Mouse (Mus musculus) limb, embryonic 12.5 days (tissue): Measurements from ENCODE around the gene Ptprz1. TPM values are rescaled to one million over a fixed set of nuclear protein-coding genes. Genes with fewer than 3 reads are reported as not detected.
A peak's percentile ranks its signal among the peaks of the same experiment; 100 is the strongest.
"Not testable (repeated sequence)": the region's sequence is repeated elsewhere in the genome, so short reads cannot be mapped to it uniquely, and the experiment has no call there.

Experiments
- ATAC-seq: fragments of 200-750 bp; cut with Nextera tagmentation; 2 replicates; pipeline ENCODE4 v1.8.0; 2017; ENCODE audit warnings: low read depth, moderate TSS enrichment; ENCODE audit not compliant: insufficient number of reproducible peaks, insufficient read depth, low FRiP score, low TSS enrichment
- H3K27ac ChIP-seq: fragments of 300-500 bp; sonication (generic); 2 replicates; pipeline ENCODE4 v1.5.1; 2016; ENCODE audit warnings: mild to moderate bottlenecking, moderate library complexity
- H3K27me3 ChIP-seq: fragments of 300-500 bp; sonication (generic); 2 replicates; pipeline ENCODE4 v1.6.1; 2016; ENCODE audit warnings: mild to moderate bottlenecking, moderate library complexity
- H3K36me3 ChIP-seq: fragments of 300-500 bp; sonication (generic); 2 replicates; pipeline ENCODE4 v1.6.1; 2016; ENCODE audit warnings: mild to moderate bottlenecking, moderate library complexity
- H3K4me1 ChIP-seq: fragments of 300-500 bp; sonication (generic); replicated peaks from 2 replicates; pipeline ENCODE4 v1.6.1; 2016
- H3K4me2 ChIP-seq: fragments of 300-500 bp; sonication (generic); 2 replicates; pipeline ENCODE4 v1.6.1; 2016; ENCODE audit warnings: mild to moderate bottlenecking, moderate library complexity
- H3K4me3 ChIP-seq: fragments of 300-500 bp; sonication (generic); replicated peaks from 2 replicates; pipeline ENCODE4 v1.5.1; 2016; ENCODE audit warnings: mild to moderate bottlenecking
- H3K9ac ChIP-seq: fragments of 300-500 bp; sonication (generic); replicated peaks from 2 replicates; pipeline ENCODE4 v1.6.1; 2016; ENCODE audit warnings: mild to moderate bottlenecking, moderate library complexity
- H3K9me3 ChIP-seq: fragments of 300-500 bp; sonication (generic); 2 replicates; pipeline ENCODE4 v1.6.1; 2016; ENCODE audit warnings: mild to moderate bottlenecking, moderate library complexity
- WGBS: fragments of 180-500 bp; shearing (Covaris S2); methylation state at CpG from one replicate; pipeline ENCODE4 v1.1.7; 2016; 5-methylcytosine and 5-hydroxymethylcytosine counted together
- polyA plus RNA-seq: library from polyadenylated mRNA; unstranded; fragments of >200 nt; fragmentation: Nextera tagmentation; extraction: Ambion mirVana; gene quantifications from 2 replicates; pipeline ENCODE4 v1.2.1, GENCODE M21; 2016

Ptprz1 gene
- polyA plus RNA-seq, 1 experiment from 2014 or later, result 5.4 TPM

DNA sequence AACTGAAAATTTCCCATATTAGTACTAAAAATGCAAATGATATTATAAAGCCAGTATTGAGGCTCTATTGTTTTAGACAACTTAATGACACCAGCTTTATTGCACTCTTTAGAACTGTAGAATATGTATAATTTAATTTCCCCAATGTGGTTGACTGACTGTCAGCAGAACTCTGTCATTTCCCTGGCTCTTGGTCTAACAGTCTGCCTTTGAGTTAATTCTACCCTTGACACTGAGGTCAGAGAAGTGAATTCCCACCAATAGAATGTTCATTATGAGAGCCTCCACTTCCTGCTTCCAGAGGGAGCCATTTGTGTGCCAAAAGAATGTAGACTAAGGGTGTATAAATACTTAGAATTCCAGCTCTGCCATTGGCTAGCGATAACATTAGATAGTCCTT, 152.9 kb downstream of the Ptprz1 start:
- ATAC-seq, result no peak
- Histone ChIP-seq H3K27me3 (no peaks in the 10 kb centered on the region), H3K4me2 (no peak overlapping the region), H3K27ac (no peak overlapping the region), H3K36me3 (no peaks in the 10 kb centered on the region), H3K4me1 (peaks cover 6% of the 10 kb centered on the region; the same call in 1 of the 2 replicates), H3K9ac (no peak overlapping the region), H3K4me3 (no peak overlapping the region), H3K9me3 (no peaks in the 10 kb centered on the region)
- 64% methylated on average over 1 of the region's 1 CpGs for WGBS

DNA sequence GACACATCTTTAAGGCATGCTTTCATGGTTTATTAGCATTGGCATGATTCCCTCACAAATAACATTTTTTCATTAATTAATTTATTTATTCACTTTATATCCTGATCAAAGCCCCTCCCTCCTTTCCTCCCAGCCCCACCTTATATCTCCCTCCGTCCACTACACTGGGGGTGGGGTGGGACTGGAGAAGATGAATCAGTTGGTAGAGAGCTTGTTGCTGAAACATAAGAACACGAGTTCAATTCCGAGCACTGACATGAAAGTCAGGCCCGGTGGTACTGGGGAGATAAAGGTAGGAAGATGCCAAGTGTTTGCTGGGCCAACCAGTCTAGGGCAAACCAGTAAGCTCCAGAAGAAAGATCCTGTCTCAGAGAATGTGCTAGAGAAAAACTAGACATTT, 173.5 kb downstream of the Ptprz1 start:
- Histone ChIP-seq H3K9ac (no peak overlapping the region), H3K36me3 (no peaks in the 10 kb centered on the region), H3K4me3 (no peak overlapping the region), H3K9me3 (peaks cover 7% of the 10 kb centered on the region; the same call in 1 of the 2 replicates), H3K27ac (no peak overlapping the region), H3K27me3 (no peaks in the 10 kb centered on the region), H3K4me2 (no peak overlapping the region), H3K4me1 (no peaks in the 10 kb centered on the region)
- 86% methylated on average over 4 of the region's 4 CpGs for WGBS
- ATAC-seq, result no peak

- Histone ChIP-seq H3K27ac (no peak overlapping the region), H3K27me3 (no peaks in the 10 kb centered on the region), H3K4me1 (no peaks in the 10 kb centered on the region), H3K36me3 (no peaks in the 10 kb centered on the region), H3K9me3 (peaks cover 7% of the 10 kb centered on the region; the same call in 1 of the 2 replicates), H3K9ac (no peak overlapping the region), H3K4me2 (no peak overlapping the region), H3K4me3 (no peak overlapping the region)
- ATAC-seq, result no peak
- 92% methylated on average over 5 of the region's 5 CpGs for WGBS
Observed at GRCm38 (mm10) chr6:23055734-23056133, 180.4 kb downstream of the Ptprz1 start.

- H3K4me2 ChIP-seq, result no peak overlapping the region
Observed at GRCm38 (mm10) chr6:23076060-23076459, 200.8 kb downstream of the Ptprz1 start.

DNA sequence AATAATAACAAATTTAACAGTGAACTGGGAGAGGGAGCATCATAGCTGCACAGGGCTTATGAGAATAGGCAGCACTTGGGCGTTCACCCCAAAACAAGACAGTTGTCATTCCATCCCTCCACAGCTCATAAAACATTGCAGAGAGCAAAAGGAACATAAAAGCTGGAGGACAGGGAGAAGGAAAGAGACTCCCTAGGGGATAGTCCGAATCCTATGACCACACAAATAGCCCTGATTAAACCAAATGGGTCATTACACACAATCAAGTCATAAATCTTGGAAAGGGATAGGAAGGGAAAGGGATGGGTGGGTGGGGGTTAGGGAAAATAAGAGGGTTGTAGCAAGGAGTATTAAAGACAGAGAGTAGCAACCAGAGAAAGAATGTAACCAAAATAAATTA, 203.0 kb downstream of the Ptprz1 start:
- no peaks in the 10 kb centered on the region for H3K36me3 ChIP-seq
- 28% methylated on average over 2 of the region's 2 CpGs for WGBS
- no peak overlapping the region for H3K27ac ChIP-seq
- no peaks in the 10 kb centered on the region for H3K4me1 ChIP-seq
- no peaks in the 10 kb centered on the region for H3K9me3 ChIP-seq
- no peak overlapping the region for H3K4me3 ChIP-seq
- H3K9ac ChIP-seq, result no peak overlapping the region
- H3K4me2 ChIP-seq, result no peak overlapping the region
- H3K27me3 ChIP-seq, result no peaks in the 10 kb centered on the region
- ATAC-seq, result no peak

More at GRCm38 (mm10) chr6:23076060-23076459, 200.8 kb downstream of the Ptprz1 start:
- Histone ChIP-seq H3K9ac (no peak overlapping the region), H3K27ac (no peak overlapping the region), H3K27me3 (no peaks in the 10 kb centered on the region), H3K9me3 (no peaks in the 10 kb centered on the region), H3K4me1 (no peaks in the 10 kb centered on the region), H3K4me3 (no peak overlapping the region), H3K36me3 (no peaks in the 10 kb centered on the region)
- ATAC-seq, result no peak
- WGBS, result 69% methylated on average over 2 of the region's 2 CpGs

DNA sequence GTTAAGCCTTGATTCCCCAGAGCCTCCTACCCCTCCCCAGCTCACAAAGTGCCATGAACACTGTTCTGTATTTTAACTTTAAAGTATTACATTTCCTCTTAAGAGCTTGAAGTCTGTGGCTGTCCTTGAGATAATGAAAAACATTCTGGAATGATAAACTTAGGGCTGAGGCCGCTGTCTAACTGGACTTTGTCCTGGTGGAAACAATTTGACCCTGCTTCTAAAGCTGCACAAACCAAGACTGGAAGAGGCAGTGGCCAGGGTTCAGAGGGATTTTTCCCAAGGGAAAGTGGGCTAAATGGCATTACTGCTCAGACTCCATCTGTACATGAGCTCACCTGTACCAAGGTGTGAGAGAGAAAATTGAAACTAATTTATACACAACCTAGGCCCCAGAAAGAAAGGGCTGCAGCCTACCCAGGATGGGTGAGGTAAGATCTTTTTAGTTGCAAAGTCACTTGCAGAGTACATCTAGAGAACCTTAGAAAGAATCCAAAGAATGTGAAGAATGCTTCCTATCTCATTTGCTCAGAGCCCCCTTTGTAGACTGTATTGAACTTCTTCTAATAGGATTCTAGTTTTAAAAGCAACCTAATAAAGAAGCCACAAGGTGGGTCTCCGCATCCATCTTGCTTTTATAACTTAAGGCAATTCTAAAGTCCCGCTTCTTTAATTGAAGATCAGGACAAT, 204.8 kb downstream of the Ptprz1 start:
- Histone ChIP-seq H3K4me3 (no peak overlapping the region), H3K9ac (no peak overlapping the region), H3K27ac (no peak overlapping the region), H3K4me1 (no peaks in the 10 kb centered on the region), H3K9me3 (no peaks in the 10 kb centered on the region), H3K4me2 (no peak overlapping the region), H3K36me3 (no peaks in the 10 kb centered on the region), H3K27me3 (no peaks in the 10 kb centered on the region)
- 0 out of 2 replicates have a peak, but pooled peaks have one; percentile 52 for ATAC-seq
- 68% methylated on average over 3 of the region's 3 CpGs for WGBS

DNA sequence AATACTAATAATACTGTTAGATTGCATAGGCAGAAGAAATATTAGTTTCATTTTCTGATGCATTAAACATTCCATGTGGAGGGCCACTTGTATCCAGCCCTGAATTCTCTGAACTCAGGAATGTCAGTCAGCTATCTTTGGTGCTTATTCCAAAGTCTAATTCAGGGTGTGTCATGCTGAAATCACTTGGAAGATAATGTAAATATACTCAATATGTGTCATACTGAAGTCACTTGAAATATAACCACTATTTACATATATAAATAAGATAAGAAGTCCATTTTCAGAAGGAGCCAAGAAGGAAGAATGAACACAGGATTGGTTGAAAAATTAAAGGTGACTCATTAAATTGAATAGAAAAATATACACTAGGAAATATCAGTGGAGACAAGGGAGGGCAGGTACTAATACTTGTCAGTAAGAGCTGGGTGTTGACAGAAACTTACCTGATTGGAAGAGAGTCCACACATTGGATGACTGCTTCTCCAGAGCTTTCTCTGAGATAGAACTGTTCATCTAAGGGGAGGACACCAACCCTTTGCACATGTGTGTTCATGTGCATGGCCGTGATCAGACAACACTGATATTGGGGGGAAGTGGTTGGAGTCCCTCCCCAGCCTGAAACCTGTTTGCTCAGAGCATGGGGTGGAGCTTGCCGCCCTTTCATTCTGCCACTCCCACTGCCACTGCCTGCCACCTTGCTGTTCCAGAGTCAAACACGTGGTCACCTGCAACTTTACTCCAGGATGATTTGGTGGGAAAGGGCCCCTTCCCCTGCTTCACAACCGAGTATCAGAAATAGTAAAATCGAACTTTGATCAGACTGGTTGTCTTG, 209.5 kb downstream of the Ptprz1 start:
- no peak overlapping the region for H3K27ac ChIP-seq
- ATAC-seq, result no peak
- H3K4me1 ChIP-seq, result no peaks in the 10 kb centered on the region
- 91% methylated on average over 5 of the region's 5 CpGs for WGBS
- no peaks in the 10 kb centered on the region for H3K36me3 ChIP-seq
- H3K4me2 ChIP-seq, result no peak overlapping the region
- no peaks in the 10 kb centered on the region for H3K27me3 ChIP-seq
- H3K4me3 ChIP-seq, result no peak overlapping the region
- H3K9me3 ChIP-seq, result no peaks in the 10 kb centered on the region
- no peak overlapping the region for H3K9ac ChIP-seq

GRCm38 (mm10) chr6:23089292-23089691, 214.0 kb downstream of the Ptprz1 start:
- not testable (repeated sequence) for H3K4me3 ChIP-seq, ATAC-seq, H3K36me3 ChIP-seq, H3K9me3 ChIP-seq, H3K4me2 ChIP-seq, H3K9ac ChIP-seq, H3K27ac ChIP-seq, H3K4me1 ChIP-seq, H3K27me3 ChIP-seq
- WGBS, result 75% methylated on average over 4 of the region's 4 CpGs

DNA sequence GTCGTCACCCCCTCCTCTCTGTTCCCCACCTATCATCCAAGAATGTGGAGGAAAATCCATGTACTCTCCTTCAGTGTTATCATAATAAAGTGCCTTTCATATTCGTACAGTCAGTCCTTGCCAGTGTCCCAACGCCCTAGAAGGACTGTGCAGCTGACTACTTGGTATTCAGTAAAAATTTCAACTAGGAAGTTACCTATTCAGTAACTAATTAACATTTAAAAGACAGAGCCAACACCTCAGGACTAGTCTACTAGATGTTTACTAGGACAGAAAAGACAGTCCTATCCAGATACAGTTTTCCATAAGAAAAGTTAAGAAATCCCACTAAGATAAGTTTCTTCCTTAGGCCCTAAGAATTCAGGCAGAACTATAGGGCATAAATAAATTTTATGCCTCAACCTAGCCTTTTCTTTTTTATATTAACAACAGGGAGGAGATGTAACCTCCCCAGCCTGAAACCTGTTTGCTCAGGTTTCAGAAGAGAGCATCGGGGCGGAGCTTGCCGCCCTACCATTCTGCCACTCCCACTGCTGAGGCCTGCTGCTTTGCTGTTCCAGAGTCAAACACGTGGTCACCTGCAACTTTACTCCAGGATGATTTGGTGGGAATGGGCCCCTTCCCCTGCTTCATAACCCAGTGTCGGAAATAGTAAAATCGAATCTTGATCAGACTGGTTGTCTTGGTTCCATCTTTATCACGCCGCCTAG, 215.2 kb downstream of the Ptprz1 start:
- H3K36me3 ChIP-seq, H3K27me3 ChIP-seq, H3K9ac ChIP-seq, H3K27ac ChIP-seq, H3K4me3 ChIP-seq, ATAC-seq, H3K4me1 ChIP-seq, H3K4me2 ChIP-seq, H3K9me3 ChIP-seq: not testable (repeated sequence)
- WGBS, result 92% methylated on average over 11 of the region's 11 CpGs
